Mouse (Mus musculus) heart, embryonic 14.5 days (tissue): Measurements from ENCODE around the gene Kremen2. TPM values are rescaled to one million over a fixed set of nuclear protein-coding genes. Genes with fewer than 3 reads are reported as not detected.

Experiments used
- ATAC-seq: fragments of 200-750 bp; cut with Nextera tagmentation; 2 replicates; pipeline ENCODE4 v1.8.0; 2017; ENCODE audit warnings: low read depth, moderate TSS enrichment; ENCODE audit not compliant: insufficient number of reproducible peaks, insufficient read depth, low FRiP score
- H3K27ac ChIP-seq, 2 experiments: fragments of 200-500 bp in 1 of 2; fragments of 300-500 bp in 1 of 2; sonication (generic) in 1 of 2; replicated peaks in 1 of 2; 2 replicates each; pipeline ENCODE4 v1.5.1; 2012 to 2014; ENCODE audit warnings: low read depth in 2 of 2, low read length in 2 of 2, control low read depth in 1 of 2, mild to moderate bottlenecking in 1 of 2, mixed read lengths in 1 of 2; ENCODE audit not compliant: control insufficient read depth in 1 of 2, insufficient read depth in 1 of 2
- H3K27me3 ChIP-seq: fragments of 300-500 bp; sonication (generic); 2 replicates; pipeline ENCODE4 v1.6.1; 2014; ENCODE audit warnings: mild to moderate bottlenecking, low read length, control low read depth; ENCODE audit not compliant: control insufficient read depth, insufficient read depth
- H3K36me3 ChIP-seq: fragments of 300-500 bp; sonication (generic); 2 replicates; pipeline ENCODE4 v1.6.1; 2014; ENCODE audit warnings: mild to moderate bottlenecking, control low read depth, low read length, mixed read lengths; ENCODE audit not compliant: control insufficient read depth, insufficient read depth
- H3K4me1 ChIP-seq, 2 experiments: fragments of 200-500 bp in 1 of 2; fragments of 300-500 bp in 1 of 2; sonication (generic) in 1 of 2; 2 replicates each; pipeline ENCODE4 v1.6.1; 2012 to 2014; ENCODE audit warnings: low read length in 2 of 2, control low read depth in 1 of 2, mixed read lengths in 1 of 2; ENCODE audit not compliant: control insufficient read depth in 2 of 2, insufficient read depth in 2 of 2
- H3K4me2 ChIP-seq: fragments of 300-500 bp; sonication (generic); 2 replicates; pipeline ENCODE4 v1.6.1; 2014; ENCODE audit warnings: mild to moderate bottlenecking, low read length
- H3K4me3 ChIP-seq, 2 experiments: fragments of 200-500 bp in 1 of 2; fragments of 300-500 bp in 1 of 2; sonication (generic) in 1 of 2; 2 replicates each; pipeline ENCODE4 v1.5.1; 2012 to 2014; ENCODE audit warnings: low read length in 2 of 2, mild to moderate bottlenecking in 2 of 2, control low read depth in 1 of 2, low read depth in 1 of 2, moderate library complexity in 1 of 2; ENCODE audit not compliant: control insufficient read depth in 1 of 2, insufficient read depth in 1 of 2
- H3K9ac ChIP-seq: fragments of 300-500 bp; sonication (generic); 2 replicates; pipeline ENCODE4 v1.6.1; 2014; ENCODE audit warnings: mild to moderate bottlenecking, low read length
- H3K9me3 ChIP-seq: fragments of 300-500 bp; sonication (generic); 2 replicates; pipeline ENCODE4 v1.6.1; 2016; ENCODE audit warnings: low read length, control low read depth; ENCODE audit not compliant: control insufficient read depth
- WGBS: fragments of 180-500 bp; shearing (Covaris S2); extraction: QIAGEN DNeasy Blood & Tissue Kit; methylation state at CpG from one replicate; pipeline ENCODE4 v1.1.7; 2014; 5-methylcytosine and 5-hydroxymethylcytosine counted together
- polyA plus RNA-seq: library from polyadenylated mRNA; unstranded; fragments of >200 nt; fragmentation: Nextera tagmentation; extraction: Ambion mirVana; gene quantifications from 2 replicates; pipeline ENCODE4 v1.2.1, GENCODE M21; 2014

Gene Kremen2
- not detected in 2 replicates for polyA plus RNA-seq

DNA sequence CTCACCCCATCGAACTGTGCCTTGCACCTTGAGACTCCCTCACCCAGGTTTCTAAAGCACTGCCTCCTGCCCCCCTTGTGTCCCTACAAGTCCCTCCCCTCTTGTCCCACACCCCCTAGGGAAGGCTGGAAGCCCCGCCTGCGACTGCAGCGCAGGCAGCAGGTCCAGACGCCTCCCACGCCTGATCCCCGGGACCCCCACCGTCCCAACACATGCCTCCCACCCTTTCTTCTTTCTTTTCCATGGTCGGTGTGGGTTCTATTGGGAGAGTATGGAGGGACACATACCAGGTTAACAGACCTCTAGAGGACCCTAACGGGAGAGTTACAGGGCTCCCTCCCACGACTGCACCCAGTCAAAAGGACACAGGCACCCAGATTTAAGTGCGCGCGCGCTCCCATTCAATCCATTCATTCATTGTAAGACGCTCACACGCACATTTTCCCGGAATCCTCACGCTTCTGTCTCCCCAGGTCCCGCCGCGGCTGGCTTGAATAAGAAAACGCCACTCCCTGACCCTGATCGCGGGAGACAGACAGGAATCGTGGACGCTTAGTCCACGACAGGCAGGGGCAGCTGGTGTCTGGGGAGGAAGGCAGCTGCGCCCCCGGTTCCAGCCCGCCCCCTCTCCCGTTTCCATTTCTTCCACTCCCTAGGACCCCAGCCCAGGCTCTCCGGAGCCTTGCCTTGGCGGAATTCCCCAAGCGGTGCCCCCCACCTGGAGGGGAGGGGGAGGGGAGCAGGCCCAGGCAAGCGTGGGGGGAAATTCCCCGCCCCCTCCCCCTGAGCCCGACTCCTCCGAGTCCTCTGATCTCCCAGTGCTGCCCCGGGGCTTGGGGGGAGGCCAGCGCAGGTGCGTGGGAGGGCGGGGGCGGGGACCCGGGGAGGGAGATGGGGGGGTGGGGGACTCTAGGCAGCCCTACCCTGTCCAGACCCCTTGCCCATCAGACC, at the start of gene Kremen2:
Gene Kremen2, minus strand, starts transcription at position 533 of the 951 bp plus-strand sequence.
- no peaks in the 10 kb centered on the region for H3K36me3 ChIP-seq
- no peaks in the 10 kb centered on the region for H3K9me3 ChIP-seq
- peak within 1 kb of the TSS; percentile 60 for H3K4me2 ChIP-seq
- H3K27ac ChIP-seq = no peak within 1 kb of the TSS
- WGBS = under 1% methylated on average over 42 of the region's 45 CpGs
- peaks cover 78% of the 10 kb centered on the region for H3K27me3 ChIP-seq
- H3K9ac ChIP-seq = peak within 1 kb of the TSS; percentile 48
- ATAC-seq = no peak
- peak within 1 kb of the TSS; percentile 21 to 34; a peak in 3 of 4 replicates for H3K4me3 ChIP-seq
- H3K4me1 ChIP-seq = peaks cover 15 to 26% of the 10 kb centered on the region in 2 experiments; a peak in 3 of 4 replicates

DNA sequence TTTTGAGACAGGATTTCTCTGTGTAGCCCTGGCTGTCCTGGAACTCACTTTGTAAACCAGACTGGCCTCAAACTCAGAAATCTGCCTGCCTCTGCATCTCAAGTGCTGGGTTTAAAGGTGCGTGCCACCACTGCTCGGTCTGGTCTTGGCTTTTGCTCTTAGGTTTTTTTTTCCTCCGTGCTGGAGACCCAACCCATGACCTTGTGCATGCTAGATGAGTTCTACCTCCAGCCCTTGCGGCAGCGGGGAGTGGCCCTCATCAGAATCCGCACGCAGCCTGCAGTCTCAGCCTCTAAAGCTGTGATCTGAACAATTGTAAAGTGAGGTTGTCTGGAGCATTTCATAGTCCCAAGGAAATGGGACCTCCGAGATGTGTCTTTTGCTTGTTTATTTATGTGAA, 49.7 kb upstream of the Kremen2 start:
- Histone ChIP-seq H3K27ac (no peak overlapping the region), H3K9me3 (no peaks in the 10 kb centered on the region), H3K4me3 (no peak overlapping the region), H3K27me3 (no peaks in the 10 kb centered on the region), H3K36me3 (no peaks in the 10 kb centered on the region), H3K4me1 (peaks cover 4 to 5% of the 10 kb centered on the region in 2 experiments; a peak in 3 of 4 replicates), H3K9ac (no peak overlapping the region), H3K4me2 (no peak overlapping the region)
- no peak for ATAC-seq
- 93% methylated on average over 8 of the region's 8 CpGs for WGBS

DNA sequence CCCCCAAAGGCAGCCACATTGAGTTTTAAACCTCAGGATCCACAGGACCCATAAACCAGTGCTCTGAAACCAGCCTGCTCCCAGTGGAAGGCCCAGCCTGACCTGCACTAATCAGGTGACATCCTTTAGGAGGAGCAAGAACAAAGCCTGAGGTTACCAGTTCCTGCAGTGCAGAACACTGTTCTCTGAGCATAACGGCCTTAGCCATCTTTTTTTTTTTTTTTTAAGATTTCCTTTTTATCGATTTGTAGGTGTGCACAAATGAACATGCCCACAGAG, 45.4 kb upstream of the Kremen2 start:
- peaks cover 13 to 16% of the 10 kb centered on the region in 2 experiments for H3K4me1 ChIP-seq
- ATAC-seq = no peak

DNA sequence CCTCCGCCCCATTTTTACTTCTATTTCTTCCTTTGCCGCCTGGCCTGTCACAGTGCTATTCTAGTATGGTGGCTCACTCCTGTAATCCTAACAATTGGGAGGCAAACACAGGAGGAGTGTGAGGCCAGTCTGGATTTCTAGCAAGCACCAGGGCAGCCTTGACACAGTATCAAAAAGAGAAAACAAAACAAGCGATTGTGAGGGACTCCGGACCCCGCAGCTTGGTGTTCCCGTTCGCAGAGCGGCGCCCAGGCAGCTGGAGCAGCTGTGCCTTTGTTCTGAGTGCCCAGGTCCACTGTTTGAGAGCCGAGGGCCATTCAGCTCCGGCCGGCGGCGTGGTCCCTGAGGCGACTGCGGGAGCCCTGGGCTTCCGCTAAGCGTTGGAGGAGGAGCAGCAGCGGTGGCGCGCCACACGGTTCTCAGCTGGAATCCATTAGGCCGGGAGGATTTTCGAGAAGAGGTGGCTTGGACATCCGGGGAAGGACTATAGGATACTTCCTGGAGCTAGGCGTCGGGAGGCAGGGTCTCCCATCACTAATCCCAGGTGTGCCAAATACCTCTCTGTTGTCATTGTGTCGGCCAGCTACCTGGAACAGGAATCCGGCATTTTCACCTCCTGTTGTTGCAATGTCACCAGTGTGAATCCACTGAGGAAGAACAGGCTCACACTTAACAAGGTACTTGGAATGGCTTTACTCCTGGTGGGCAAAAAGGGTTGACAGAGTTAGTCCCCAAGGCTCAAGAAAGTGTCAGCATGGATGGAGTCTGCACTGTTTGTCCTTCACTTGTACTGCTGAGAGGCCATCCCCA, 44.8 kb upstream of the Kremen2 start, which contains the start of gene Srrm2:
Gene Srrm2, plus strand, starts transcription at position 264 of the 810 bp plus-strand sequence.
- peak within 1 kb of the TSS; percentile 48 to 52 for H3K4me3 ChIP-seq
- 3% methylated on average over 29 of the region's 29 CpGs for WGBS
- ATAC-seq = no peak
- peak within 1 kb of the TSS; percentile 78 to 88 for H3K27ac ChIP-seq
- no peaks in the 10 kb centered on the region for H3K9me3 ChIP-seq
- H3K27me3 ChIP-seq = no peaks in the 10 kb centered on the region
- H3K4me1 ChIP-seq = peaks cover 13 to 16% of the 10 kb centered on the region in 2 experiments
- H3K36me3 ChIP-seq = no peaks in the 10 kb centered on the region
- peak within 1 kb of the TSS; percentile 68 for H3K4me2 ChIP-seq
- H3K9ac ChIP-seq = peak within 1 kb of the TSS; percentile 76

More for the DNA sequence above, 45.4 kb upstream of the Kremen2 start:
- H3K9me3 ChIP-seq = no peaks in the 10 kb centered on the region
- 53% methylated on average over 2 of the region's 2 CpGs for WGBS
- peak overlapping the region; percentile 68 for H3K4me2 ChIP-seq
- H3K36me3 ChIP-seq = no peaks in the 10 kb centered on the region
- peak overlapping the region; percentile 48 to 52 for H3K4me3 ChIP-seq
- peak overlapping the region; percentile 78 to 88 for H3K27ac ChIP-seq
- no peaks in the 10 kb centered on the region for H3K27me3 ChIP-seq
- H3K9ac ChIP-seq = peak overlapping the region; percentile 76

DNA sequence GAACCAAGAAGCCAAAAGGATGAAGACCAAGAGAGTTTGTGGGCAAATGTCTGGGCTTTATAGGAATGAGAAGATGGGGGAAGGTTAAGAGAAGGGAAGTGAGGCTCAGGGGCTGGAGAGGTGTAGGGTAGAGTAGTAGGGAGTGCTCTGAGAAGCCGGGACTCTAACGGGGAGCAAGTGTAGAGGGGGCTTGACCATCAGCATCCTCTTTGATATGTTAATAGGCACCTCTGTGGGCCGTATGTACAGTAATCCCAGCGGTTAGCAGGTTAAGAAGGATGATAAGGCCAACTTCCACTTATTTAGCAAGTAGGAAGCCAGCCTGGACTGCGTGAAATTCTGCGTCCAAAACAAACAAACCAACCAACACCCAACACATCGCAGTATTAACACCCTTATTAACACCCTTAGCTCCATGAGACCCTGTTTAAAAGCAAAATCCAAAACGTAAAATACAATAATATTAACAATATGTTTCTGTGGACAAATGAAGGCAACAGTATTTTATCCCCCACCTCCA, 44.2 kb upstream of the Kremen2 start:
- H3K36me3 ChIP-seq = no peaks in the 10 kb centered on the region
- no peak for ATAC-seq
- peak overlapping the region; percentile 68 for H3K4me2 ChIP-seq
- peaks cover 13 to 16% of the 10 kb centered on the region in 2 experiments for H3K4me1 ChIP-seq
- H3K27me3 ChIP-seq = no peaks in the 10 kb centered on the region
- H3K4me3 ChIP-seq = peak overlapping the region; percentile 48 to 52; a peak in 3 of 4 replicates
- WGBS = 19% methylated on average over 8 of the region's 8 CpGs
- H3K9me3 ChIP-seq = no peaks in the 10 kb centered on the region
- H3K27ac ChIP-seq = peak overlapping the region; percentile 78 to 88
- H3K9ac ChIP-seq = peak overlapping the region; percentile 76

DNA sequence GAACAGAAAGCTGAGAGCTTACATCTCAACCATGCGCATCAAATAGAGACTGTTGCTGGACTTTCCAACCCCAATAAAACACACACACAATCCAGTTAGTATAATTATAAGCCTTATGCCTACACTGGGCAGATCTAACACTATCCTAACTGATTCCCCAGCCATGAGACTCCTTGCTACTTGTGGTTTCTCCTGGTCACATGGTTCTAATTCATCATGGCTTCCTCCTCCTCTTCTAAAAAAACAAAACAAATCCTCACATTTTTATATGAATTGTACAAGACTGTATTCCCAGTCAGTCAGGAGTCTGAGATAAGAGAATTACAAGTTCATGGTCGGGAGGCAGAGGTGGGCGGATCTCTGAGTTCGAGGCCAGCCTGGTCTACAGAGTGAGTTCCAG, 43.3 kb upstream of the Kremen2 start:
- Histone ChIP-seq H3K9me3 (no peaks in the 10 kb centered on the region), H3K36me3 (no peaks in the 10 kb centered on the region), H3K27me3 (no peaks in the 10 kb centered on the region), H3K27ac (no peak overlapping the region), H3K4me3 (no peak overlapping the region), H3K4me2 (no peak overlapping the region), H3K4me1 (peaks cover 13 to 16% of the 10 kb centered on the region in 2 experiments), H3K9ac (no peak overlapping the region)
- WGBS = 79% methylated on average over 4 of the region's 4 CpGs
- ATAC-seq = no peak

DNA sequence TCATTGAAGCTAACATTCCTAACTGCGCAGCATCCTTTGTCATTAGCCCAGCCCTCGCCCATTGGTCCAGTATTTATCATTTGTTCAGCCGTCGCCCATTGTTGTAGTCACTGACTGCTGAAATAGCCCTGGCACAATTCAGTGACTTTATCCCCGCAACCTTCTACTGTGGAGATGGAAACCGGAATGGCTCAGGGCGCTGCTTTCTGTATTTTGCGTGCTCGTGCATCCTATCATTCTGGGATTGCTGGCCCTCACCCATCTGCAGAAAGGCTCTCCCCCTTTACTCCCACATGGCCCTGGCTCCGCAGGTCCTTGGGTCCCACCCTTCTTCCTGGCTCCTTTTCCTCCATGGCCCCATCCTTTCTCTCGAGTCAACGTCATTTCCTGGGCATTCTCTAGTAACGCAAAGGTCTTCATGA, 40.9 kb upstream of the Kremen2 start:
- no peak for ATAC-seq
- Histone ChIP-seq H3K4me2 (peak overlapping the region; percentile 93), H3K27me3 (no peaks in the 10 kb centered on the region), H3K27ac (no peak overlapping the region), H3K36me3 (no peaks in the 10 kb centered on the region), H3K9ac (no peak overlapping the region), H3K9me3 (no peaks in the 10 kb centered on the region), H3K4me1 (peaks cover 13 to 16% of the 10 kb centered on the region in 2 experiments), H3K4me3 (peak overlapping the region; percentile 48 to 54; a peak in 3 of 4 replicates)
- 17% methylated on average over 13 of the region's 13 CpGs for WGBS
